Comparison of ENCODE assay signal across 29 mouse cellular contexts in the genomic region with DNA sequence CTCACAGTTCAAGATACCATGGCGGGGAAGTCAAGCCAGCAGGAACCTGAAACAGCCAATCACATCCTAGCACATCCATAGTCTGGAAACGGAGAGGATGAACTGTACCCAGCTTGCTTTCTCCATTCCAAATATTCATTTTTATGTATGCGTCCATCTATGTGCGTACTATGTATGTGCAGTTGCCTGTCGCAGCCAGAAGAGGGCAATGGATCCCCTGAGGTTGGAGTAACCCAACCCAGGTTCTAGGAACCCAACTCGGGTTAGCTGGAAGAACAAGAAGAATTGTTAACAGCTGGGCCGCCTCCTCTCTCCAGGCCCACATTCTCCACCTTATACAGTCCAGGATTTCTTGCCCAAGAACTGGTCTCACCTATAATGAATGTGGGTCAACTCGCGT. TPM values are rescaled to one million over a fixed set of nuclear protein-coding genes. Genes with fewer than 3 reads are reported as not detected.
DNase-seq lines count a peak whose midpoint lies in the region; ATAC-seq and TF ChIP-seq lines count a peak whose summit lies in the region.
"Had no signal": no experiment of that assay in that cellular context is flagged by ENCODE, and none has a peak within 500 bp of the region (broad histone marks: within the 10 kb centered on the region; RNA-seq: fewer than 3 reads in every experiment).

No protein-coding gene starts in this region.

- peak; percentile 27; the same call in 1 of the 2 replicates for TF ChIP-seq CTCF in forebrain, postnatal 0 days (IDR thresholded peaks at IDR 0.05; ENCODE audit: low read depth)
- TF ChIP-seq CTCF in liver, embryonic 14.5 days (IDR thresholded peaks at IDR 0.05; ENCODE audit: low read depth) = peak; percentile 18; the same call in 1 of the 2 replicates

- no peak for TF ChIP-seq EP300 in liver, embryonic 14.5 days (IDR thresholded peaks at IDR 0.05; ENCODE audit: low read depth)

- no peaks in the 10 kb centered on the region for H3K27me3 ChIP-seq in forebrain, postnatal 0 days (ENCODE audit: insufficient read depth, low read length)
- no peaks in the 10 kb centered on the region for H3K27me3 ChIP-seq in forebrain, embryonic 14.5 days (replicated peaks; ENCODE audit: control insufficient read depth, insufficient read depth, low read length)
- H3K27me3 ChIP-seq in liver, embryonic 14.5 days (ENCODE audit: control insufficient read depth, insufficient read depth, low read length) = no peaks in the 10 kb centered on the region
- H3K27me3 ChIP-seq in liver, embryonic 12.5 days (replicated peaks) = no peaks in the 10 kb centered on the region
- H3K27me3 ChIP-seq: heart, embryonic 13.5 days; liver, embryonic 13.5 days; midbrain, embryonic 13.5 days; neural tube, embryonic 13.5 days; Patski had no signal

- H3K4me1 ChIP-seq in forebrain, postnatal 0 days (ENCODE audit: insufficient read depth) = no peaks in the 10 kb centered on the region; the same call in 1 of the 2 replicates
- H3K4me1 ChIP-seq in forebrain, embryonic 14.5 days (ENCODE audit: control insufficient read depth, insufficient read depth, low read length) = no peaks in the 10 kb centered on the region
- H3K4me1 ChIP-seq in liver, embryonic 14.5 days (replicated peaks; ENCODE audit: control insufficient read depth in 2 of 2, insufficient read depth in 2 of 2, low read length in 1 of 2) = peaks cover 6 to 33% of the 10 kb centered on the region in 2 experiments
- H3K4me1 ChIP-seq in liver, embryonic 12.5 days = peaks cover 48% of the 10 kb centered on the region
- H3K4me1 ChIP-seq: heart, embryonic 13.5 days; neural tube, embryonic 13.5 days had no signal

- no peak overlapping the region for H3K27ac ChIP-seq in forebrain, postnatal 0 days (ENCODE audit: low read depth, low read length)
- H3K27ac ChIP-seq in forebrain, embryonic 14.5 days (ENCODE audit: low read depth, low read length) = no peak overlapping the region
- no peak overlapping the region for H3K27ac ChIP-seq in liver, embryonic 14.5 days
- H3K27ac ChIP-seq in liver, embryonic 12.5 days = no peak overlapping the region
- H3K27ac ChIP-seq: gastrocnemius, adult 2 months; heart, embryonic 13.5 days; hindbrain, embryonic 14.5 days; liver, embryonic 13.5 days; macrophage; midbrain, embryonic 13.5 days; neural tube, embryonic 13.5 days had no signal

- ATAC-seq in forebrain, postnatal 0 days = no peak
- no peak for ATAC-seq in forebrain, embryonic 14.5 days
- ATAC-seq in liver, embryonic 14.5 days (ENCODE audit: insufficient read depth) = no peak
- no peak for ATAC-seq in liver, embryonic 12.5 days
- ATAC-seq: midbrain, embryonic 13.5 days; Patski had no signal

- H3K36me3 ChIP-seq in forebrain, postnatal 0 days (ENCODE audit: insufficient read depth) = no peaks in the 10 kb centered on the region
- H3K36me3 ChIP-seq in forebrain, embryonic 14.5 days (ENCODE audit: control insufficient read depth, insufficient read depth, low read length) = no peaks in the 10 kb centered on the region
- no peaks in the 10 kb centered on the region for H3K36me3 ChIP-seq in liver, embryonic 14.5 days (replicated peaks; ENCODE audit: control insufficient read depth, insufficient read depth, low read depth)
- no peaks in the 10 kb centered on the region for H3K36me3 ChIP-seq in liver, embryonic 12.5 days
- H3K36me3 ChIP-seq: heart, embryonic 13.5 days; liver, embryonic 13.5 days; midbrain, embryonic 13.5 days; neural tube, embryonic 13.5 days had no signal

- H3K9me3 ChIP-seq in forebrain, postnatal 0 days (ENCODE audit: low read length) = no peaks in the 10 kb centered on the region
- H3K9me3 ChIP-seq in forebrain, embryonic 14.5 days (replicated peaks; ENCODE audit: control insufficient read depth, low read length) = no peaks in the 10 kb centered on the region
- no peaks in the 10 kb centered on the region for H3K9me3 ChIP-seq in liver, embryonic 14.5 days (ENCODE audit: control insufficient read depth, low read length)
- no peaks in the 10 kb centered on the region for H3K9me3 ChIP-seq in liver, embryonic 12.5 days (replicated peaks)
- H3K9me3 ChIP-seq: liver, embryonic 13.5 days; midbrain, embryonic 13.5 days; neural tube, embryonic 13.5 days had no signal

- H3K4me3 ChIP-seq in forebrain, postnatal 0 days (ENCODE audit: low read depth, low read length) = no peak overlapping the region
- no peak overlapping the region for H3K4me3 ChIP-seq in forebrain, embryonic 14.5 days (ENCODE audit: low read depth, low read length)
- no peak overlapping the region for H3K4me3 ChIP-seq in liver, embryonic 14.5 days (ENCODE audit: insufficient read depth in 1 of 2, low read depth in 2 of 2, low read length in 2 of 2)
- no peak overlapping the region for H3K4me3 ChIP-seq in liver, embryonic 12.5 days
- H3K4me3 ChIP-seq: erythroblast, embryonic 14.5 days; gastrocnemius, adult 2 months; heart, embryonic 13.5 days; liver, embryonic 13.5 days; midbrain, embryonic 13.5 days; neural tube, embryonic 13.5 days had no signal

- H3K9ac ChIP-seq in forebrain, postnatal 0 days = no peak overlapping the region
- no peak overlapping the region for H3K9ac ChIP-seq in forebrain, embryonic 14.5 days (ENCODE audit: low read length)
- no peak overlapping the region for H3K9ac ChIP-seq in liver, embryonic 14.5 days (replicated peaks)
- H3K9ac ChIP-seq in liver, embryonic 12.5 days = no peak overlapping the region
- H3K9ac ChIP-seq: heart, embryonic 13.5 days; hindbrain, embryonic 14.5 days; liver, embryonic 13.5 days; midbrain, embryonic 13.5 days; neural tube, embryonic 13.5 days had no signal

- 95% methylated on average over 9 of the region's 9 CpGs for WGBS in forebrain, postnatal 0 days
- WGBS in forebrain, embryonic 14.5 days = 93% methylated on average over 9 of the region's 9 CpGs
- WGBS in liver, embryonic 14.5 days (ENCODE audit: insufficient replicate concordance) = 69% methylated on average over 9 of the region's 9 CpGs
- WGBS in liver, embryonic 12.5 days (ENCODE audit: insufficient replicate concordance) = 82% methylated on average over 9 of the region's 9 CpGs

- DNase-seq in forebrain, postnatal 0 days = no peak
- no peak for DNase-seq in forebrain, embryonic 14.5 days (ENCODE audit: low spot score)
- no peak for DNase-seq in liver, embryonic 14.5 days (ENCODE audit: low read depth in 3 of 3, low spot score in 3 of 3)
- DNase-seq in MEL-GATA-1-ER (ENCODE audit: extremely low read depth, low read depth) = peak; percentile 68
- DNase-seq in induced T-regulatory cell, adult 2 months (ENCODE audit: low read depth) = peak; percentile 31
- no peak for DNase-seq in cerebellum, adult 8-10 months
- DNase-seq in T-cell, adult 2 months (ENCODE audit: low spot score) = no peak
- DNase-seq: adrenal gland, adult 8-10 months; cerebellum, adult 9-11 months; gastrocnemius, adult 2 months; heart, postnatal 10 days; kidney, adult 2 months; kidney, postnatal 10 days; left cerebral cortex, postnatal 4 days; liver, embryonic 13.5 days; lung, adult 2 months; lung, postnatal 10 days; right cerebral cortex, postnatal 4 days; thymus, postnatal 4 days had no signal

- H3K4me2 ChIP-seq in forebrain, postnatal 0 days (ENCODE audit: low read depth) = no peak overlapping the region
- no peak overlapping the region for H3K4me2 ChIP-seq in forebrain, embryonic 14.5 days (ENCODE audit: low read length)
- no peak overlapping the region for H3K4me2 ChIP-seq in liver, embryonic 14.5 days (ENCODE audit: low read depth)
- H3K4me2 ChIP-seq in liver, embryonic 12.5 days = no peak overlapping the region
- H3K4me2 ChIP-seq: heart, embryonic 13.5 days; hindbrain, embryonic 14.5 days; liver, embryonic 13.5 days; midbrain, embryonic 13.5 days; neural tube, embryonic 13.5 days had no signal

RNA-seq across cellular contexts. Expression of a gene that starts 31.1 kb away (rescaled TPM):
- 23.9 and 26.8 TPM in 2 replicates for total RNA-seq in forebrain, postnatal 0 days (2014; rRNA removed)
- polyA plus RNA-seq in forebrain, postnatal 0 days (2015; fragmentation: Nextera tagmentation; extraction: Ambion mirVana) = 23.4 and 38.3 TPM in 2 replicates
- polyA plus RNA-seq in forebrain, embryonic 14.5 days (2014; fragmentation: Nextera tagmentation; extraction: Ambion mirVana) = 8.4 and 16.7 TPM in 2 replicates
- polyA plus RNA-seq in liver, embryonic 14.5 days (2012; rRNA removed) = 0.01 TPM in 2 replicates
- 0.03 TPM in 1 of 2 replicates, not detected in the other for polyA plus RNA-seq in liver, embryonic 14.5 days (2014; fragmentation: Nextera tagmentation; extraction: Ambion mirVana)
- 0.05 and 0.10 TPM in 2 replicates for polyA plus RNA-seq in liver, embryonic 12.5 days (2016; fragmentation: Nextera tagmentation; extraction: Ambion mirVana)
- total RNA-seq: heart, postnatal 10 days; hematopoietic stem cell, adult 5-6 weeks; megakaryocyte-erythroid progenitor cell, adult 5-6 weeks had no signal
- polyA plus RNA-seq: erythroblast, embryonic 14.5 days; macrophage had no signal

Comparison
In these comparisons a context has a peak if more than half of its experiments do, and no peak if none do; other contexts are left out.
1. DNase-seq: peak in MEL-GATA-1-ER (single experiment) and induced T-regulatory cell, adult 2 months (single experiment); none in forebrain, postnatal 0 days (single experiment), forebrain, embryonic 14.5 days (single experiment), liver, embryonic 14.5 days (0 of 3), cerebellum, adult 8-10 months (single experiment) and T-cell, adult 2 months (single experiment).